Mouse (Mus musculus) midbrain, embryonic 16.5 days (tissue): ENCODE data around the gene Mecom. TPM values are rescaled to one million over a fixed set of nuclear protein-coding genes. Genes with fewer than 3 reads are reported as not detected.

ENCODE experiments used
- ATAC-seq: fragments of 200-750 bp; cut with Nextera tagmentation; 2 replicates; pipeline ENCODE4 v1.8.0; 2017; ENCODE audit warnings: moderate TSS enrichment
- H3K27ac ChIP-seq: fragments of 300-500 bp; sonication (generic); 2 replicates; pipeline ENCODE4 v1.5.1; 2014; ENCODE audit warnings: mild to moderate bottlenecking, low read length, mixed read lengths
- H3K27me3 ChIP-seq: fragments of 300-500 bp; sonication (generic); 2 replicates; pipeline ENCODE4 v1.6.1; 2014; ENCODE audit warnings: low read depth, low read length, mixed read lengths; ENCODE audit not compliant: control insufficient read depth, insufficient read depth
- H3K36me3 ChIP-seq: fragments of 300-500 bp; sonication (generic); 2 replicates; pipeline ENCODE4 v1.6.1; 2014; ENCODE audit warnings: mild to moderate bottlenecking, low read length, moderate library complexity, mixed read lengths; ENCODE audit not compliant: control insufficient read depth, insufficient read depth
- H3K4me1 ChIP-seq: fragments of 300-500 bp; sonication (generic); 2 replicates; pipeline ENCODE4 v1.6.1; 2014; ENCODE audit warnings: mild to moderate bottlenecking, low read length, mixed read lengths; ENCODE audit not compliant: control insufficient read depth, insufficient read depth
- H3K4me2 ChIP-seq: fragments of 300-500 bp; sonication (generic); 2 replicates; pipeline ENCODE4 v1.6.1; 2014; ENCODE audit warnings: mild to moderate bottlenecking, low read length, mixed read lengths
- H3K4me3 ChIP-seq: fragments of 300-500 bp; sonication (generic); 2 replicates; pipeline ENCODE4 v1.5.1; 2014; ENCODE audit warnings: low read depth, mild to moderate bottlenecking, low read length, moderate library complexity, mixed read lengths
- H3K9ac ChIP-seq: fragments of 300-500 bp; sonication (generic); 2 replicates; pipeline ENCODE4 v1.6.1; 2014; ENCODE audit warnings: low read depth, low read length, mixed read lengths
- H3K9me3 ChIP-seq: fragments of 300-500 bp; sonication (generic); replicated peaks from 2 replicates; pipeline ENCODE4 v1.6.1; 2014; ENCODE audit warnings: mild to moderate bottlenecking, low read length, mixed read lengths; ENCODE audit not compliant: control insufficient read depth, poor library complexity, severe bottlenecking
- WGBS: fragments of 180-500 bp; shearing (Covaris S2); extraction: QIAGEN DNeasy Blood & Tissue Kit; methylation state at CpG from one replicate; pipeline ENCODE4 v1.1.7; 2014; 5-methylcytosine and 5-hydroxymethylcytosine counted together
- polyA plus RNA-seq: library from polyadenylated mRNA; unstranded; fragments of >200 nt; fragmentation: Nextera tagmentation; extraction: Ambion mirVana; gene quantifications from 2 replicates; pipeline ENCODE4 v1.2.1, GENCODE M21; 2015

Mecom gene
- polyA plus RNA-seq, 1 experiment from 2014 or later, result 4.0 TPM

DNA sequence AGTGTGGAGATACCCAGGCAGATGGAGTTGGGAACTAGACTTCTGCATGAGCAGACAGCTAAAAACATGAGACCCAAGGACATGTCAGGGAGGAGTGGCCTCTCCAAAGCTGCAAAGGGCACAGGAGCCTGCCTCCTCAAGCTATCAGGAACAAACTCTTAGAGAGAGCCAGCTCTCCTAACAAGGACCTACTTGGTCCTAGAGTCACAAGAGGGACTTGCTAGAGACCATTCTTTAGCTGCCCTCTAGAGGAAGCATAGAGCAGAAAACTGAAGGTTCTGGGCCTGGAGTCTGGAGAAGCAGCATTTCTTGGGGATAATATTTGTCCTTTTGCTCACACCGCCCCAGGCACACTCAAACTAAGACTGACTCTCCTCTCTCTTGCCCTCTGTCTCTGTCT is 99.2 kb downstream of the Mecom start:
- no peaks in the 10 kb centered on the region for H3K4me1 ChIP-seq
- no peak overlapping the region for H3K4me3 ChIP-seq
- H3K9ac ChIP-seq, result no peak overlapping the region
- 75% methylated on average over 1 of the region's 1 CpGs for WGBS
- no peak overlapping the region for H3K4me2 ChIP-seq
- H3K36me3 ChIP-seq, result no peaks in the 10 kb centered on the region
- no peaks in the 10 kb centered on the region for H3K9me3 ChIP-seq
- no peak for ATAC-seq
- H3K27ac ChIP-seq, result no peak overlapping the region
- no peaks in the 10 kb centered on the region for H3K27me3 ChIP-seq

DNA sequence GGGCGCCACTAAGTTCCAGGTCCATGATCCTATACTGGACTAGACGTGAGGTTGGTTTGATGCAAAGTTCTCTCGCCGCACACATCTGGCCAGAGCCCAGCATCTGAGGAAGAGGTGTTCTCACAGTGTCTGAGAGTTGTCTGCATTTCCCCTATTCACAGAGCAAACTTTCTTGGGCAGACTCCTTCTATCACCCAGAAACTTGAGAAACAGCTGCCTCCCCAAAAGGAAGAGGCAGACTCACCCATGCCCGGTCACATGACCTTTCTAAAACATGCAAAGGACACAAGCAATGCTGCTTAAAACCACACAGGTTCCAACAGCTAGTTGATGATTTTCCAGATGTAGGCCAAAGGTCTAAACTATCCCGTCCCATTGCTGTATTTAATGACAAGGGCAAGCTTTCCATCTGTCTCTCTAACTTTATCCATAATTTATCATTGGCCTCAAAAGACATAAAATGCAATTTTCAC is 101.8 kb downstream of the Mecom start:
- Histone ChIP-seq H3K9me3 (no peaks in the 10 kb centered on the region), H3K9ac (no peak overlapping the region), H3K27ac (no peak overlapping the region), H3K4me1 (no peaks in the 10 kb centered on the region), H3K4me3 (no peak overlapping the region), H3K27me3 (no peaks in the 10 kb centered on the region), H3K36me3 (no peaks in the 10 kb centered on the region), H3K4me2 (no peak overlapping the region)
- ATAC-seq, result no peak
- WGBS, result 93% methylated on average over 6 of the region's 6 CpGs

DNA sequence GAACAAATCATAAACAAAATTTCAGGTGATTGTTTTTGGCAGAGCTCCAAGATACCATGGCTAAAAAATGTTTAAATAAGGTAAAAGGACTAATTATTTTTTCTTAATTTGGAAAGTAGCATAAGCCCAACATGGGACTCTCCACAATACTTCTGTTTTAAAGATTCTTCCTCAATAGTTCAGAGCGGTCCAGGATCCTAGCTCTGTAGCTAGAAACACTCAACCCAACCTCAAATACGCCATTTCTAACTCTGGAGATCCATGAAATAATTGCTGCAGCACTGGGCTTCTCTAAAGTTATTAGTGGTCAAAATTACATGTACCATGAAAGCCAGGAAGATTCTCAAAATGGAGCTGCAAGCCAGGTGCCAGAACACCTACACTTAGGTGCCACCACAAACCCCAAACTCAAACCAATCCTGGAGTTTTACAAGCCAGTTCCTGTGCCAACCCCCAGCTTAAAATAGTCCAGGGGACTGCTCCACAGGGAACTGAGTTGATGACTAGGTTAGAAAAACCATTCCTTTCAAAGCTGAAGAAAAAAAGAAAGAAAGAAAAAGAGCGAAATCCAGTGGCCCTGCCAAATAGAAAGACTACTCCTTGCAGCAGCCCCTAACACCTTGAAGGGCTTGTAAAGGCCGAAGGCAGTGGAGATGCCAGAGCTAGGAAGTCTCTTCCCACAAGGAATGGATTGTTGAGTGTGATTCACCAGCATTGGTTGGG is 102.4 kb downstream of the Mecom start:
- no peaks in the 10 kb centered on the region for H3K36me3 ChIP-seq
- no peak overlapping the region for H3K4me2 ChIP-seq
- no peaks in the 10 kb centered on the region for H3K27me3 ChIP-seq
- no peaks in the 10 kb centered on the region for H3K9me3 ChIP-seq
- no peak for ATAC-seq
- H3K4me1 ChIP-seq, result no peaks in the 10 kb centered on the region
- no peak overlapping the region for H3K9ac ChIP-seq
- no peak overlapping the region for H3K27ac ChIP-seq
- 93% methylated on average over 4 of the region's 4 CpGs for WGBS
- no peak overlapping the region for H3K4me3 ChIP-seq

DNA sequence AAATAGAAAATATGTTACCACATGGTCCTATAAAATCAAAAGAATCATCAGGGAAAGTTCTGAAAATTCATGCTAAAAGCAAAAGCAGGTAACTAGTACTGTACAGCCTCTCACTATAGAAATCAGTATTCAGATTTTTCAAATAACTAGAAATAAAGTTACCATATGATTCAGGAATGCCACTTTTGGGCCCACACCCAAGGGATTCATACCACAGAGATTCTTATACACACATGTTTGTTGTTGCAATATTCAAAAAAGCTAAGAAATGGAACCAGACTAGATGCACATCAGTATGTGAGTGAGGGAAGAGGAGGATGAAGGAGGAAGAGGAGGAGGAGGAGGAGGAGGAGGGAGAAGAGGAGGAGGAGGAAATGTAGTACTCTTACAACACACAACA is 106.2 kb downstream of the Mecom start:
- Histone ChIP-seq H3K9ac (no peak overlapping the region), H3K4me1 (no peaks in the 10 kb centered on the region), H3K27me3 (no peaks in the 10 kb centered on the region), H3K4me3 (no peak overlapping the region), H3K9me3 (peaks cover 2% of the 10 kb centered on the region; the same call in 1 of the 2 replicates), H3K36me3 (no peaks in the 10 kb centered on the region), H3K4me2 (no peak overlapping the region), H3K27ac (no peak overlapping the region)
- no peak for ATAC-seq

DNA sequence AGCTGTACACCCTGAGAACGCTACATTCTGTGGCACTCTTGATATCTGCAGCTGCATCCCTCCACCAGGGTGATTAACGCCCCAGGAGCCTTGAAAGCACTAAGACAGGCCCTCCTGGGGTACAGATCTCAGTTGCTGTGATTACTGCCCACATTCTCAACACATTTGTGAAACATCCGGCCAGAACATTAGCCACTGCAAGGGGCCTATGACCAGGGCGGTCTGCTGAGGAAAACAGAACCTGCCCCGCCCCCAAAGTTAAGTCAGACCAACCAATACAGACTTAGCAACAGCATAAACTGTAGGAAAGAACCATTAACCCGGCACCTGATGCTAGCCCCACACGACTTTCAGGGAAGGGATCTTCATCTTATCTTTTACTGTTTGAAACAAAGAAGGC is 109.8 kb downstream of the Mecom start:
- Histone ChIP-seq H3K9ac (no peak overlapping the region), H3K4me3 (no peak overlapping the region), H3K27me3 (no peaks in the 10 kb centered on the region), H3K4me2 (no peak overlapping the region), H3K36me3 (no peaks in the 10 kb centered on the region), H3K4me1 (no peaks in the 10 kb centered on the region), H3K9me3 (peaks cover 2% of the 10 kb centered on the region; the same call in 1 of the 2 replicates), H3K27ac (no peak overlapping the region)
- ATAC-seq, result no peak
- WGBS, result 54% methylated on average over 7 of the region's 7 CpGs

DNA sequence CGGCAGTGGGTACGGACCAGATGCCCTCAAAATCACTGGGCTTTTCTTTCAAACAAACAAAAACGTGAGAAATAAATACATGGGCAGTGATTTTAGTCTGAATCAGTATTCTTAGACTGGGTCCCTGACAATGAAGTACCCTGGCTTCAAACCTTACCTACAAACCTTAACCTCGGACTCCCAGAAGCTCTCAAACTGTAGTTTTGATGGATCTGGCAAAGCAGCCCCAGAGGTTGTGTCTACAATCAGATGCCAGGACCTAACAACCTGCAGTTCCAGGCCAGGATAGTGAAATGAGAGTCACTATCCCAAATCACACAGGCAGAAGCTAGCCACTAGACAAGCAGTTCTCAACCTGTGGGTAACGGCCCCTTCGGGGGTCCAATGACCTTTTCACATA is 111.2 kb downstream of the Mecom start:
- Histone ChIP-seq H3K4me3 (no peak overlapping the region), H3K27me3 (no peaks in the 10 kb centered on the region), H3K9ac (no peak overlapping the region), H3K4me1 (no peaks in the 10 kb centered on the region), H3K4me2 (no peak overlapping the region), H3K36me3 (no peaks in the 10 kb centered on the region), H3K9me3 (peaks cover 2% of the 10 kb centered on the region; the same call in 1 of the 2 replicates), H3K27ac (no peak overlapping the region)
- 78% methylated on average over 6 of the region's 6 CpGs for WGBS
- no peak for ATAC-seq

DNA sequence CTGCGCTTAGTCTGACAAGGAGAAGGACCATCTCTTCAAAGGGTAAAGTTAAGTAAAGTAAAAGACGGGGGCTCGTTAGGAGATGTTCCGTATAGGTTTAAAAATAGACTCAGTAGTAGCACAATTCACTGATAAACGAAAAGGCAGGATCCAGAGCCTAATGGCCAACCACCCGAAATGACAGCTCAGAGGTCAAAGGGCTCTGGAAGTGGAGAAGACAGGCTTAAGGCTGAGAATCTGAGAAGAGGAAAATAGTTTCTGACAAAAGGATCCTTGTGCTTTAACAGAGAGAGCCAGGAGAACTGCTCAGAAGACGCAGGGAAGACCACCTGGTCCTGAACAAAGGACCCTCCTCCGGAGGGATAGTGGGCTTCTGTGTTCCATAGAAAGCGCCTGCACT is 111.7 kb downstream of the Mecom start:
- no peak for ATAC-seq
- WGBS, result 46% methylated on average over 9 of the region's 9 CpGs

DNA sequence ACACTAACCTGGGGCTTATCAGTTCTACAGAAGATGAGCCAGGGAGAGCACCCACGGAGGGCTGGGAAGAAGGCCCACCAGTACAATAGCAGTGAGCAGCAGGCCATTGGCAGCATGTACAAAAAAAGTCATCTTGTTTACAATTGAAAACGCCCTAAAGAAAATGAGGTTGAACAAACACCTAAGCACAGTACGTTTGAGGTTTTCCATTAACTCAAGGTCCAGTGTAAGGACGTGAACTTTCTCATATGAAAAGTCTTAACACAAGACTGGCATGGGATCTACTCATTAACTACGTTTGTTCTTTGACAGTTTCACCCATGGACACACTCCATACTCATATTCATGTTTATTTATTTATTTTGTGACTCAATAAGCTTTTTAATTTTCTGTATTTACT is 118.9 kb downstream of the Mecom start:
- 76% methylated on average over 5 of the region's 5 CpGs for WGBS
- Histone ChIP-seq H3K27me3 (no peaks in the 10 kb centered on the region), H3K4me3 (no peak overlapping the region), H3K4me1 (no peaks in the 10 kb centered on the region), H3K9ac (no peak overlapping the region), H3K36me3 (no peaks in the 10 kb centered on the region), H3K4me2 (no peak overlapping the region), H3K9me3 (no peaks in the 10 kb centered on the region; the same call in 1 of the 2 replicates), H3K27ac (no peak overlapping the region)
- ATAC-seq, result no peak

More for the DNA sequence above, 111.7 kb downstream of the Mecom start:
- H3K9me3 ChIP-seq, result peaks cover 2% of the 10 kb centered on the region; the same call in 1 of the 2 replicates
- no peaks in the 10 kb centered on the region for H3K4me1 ChIP-seq
- H3K4me3 ChIP-seq, result no peak overlapping the region
- no peaks in the 10 kb centered on the region for H3K36me3 ChIP-seq
- H3K4me2 ChIP-seq, result no peak overlapping the region
- no peak overlapping the region for H3K9ac ChIP-seq
- no peak overlapping the region for H3K27ac ChIP-seq
- H3K27me3 ChIP-seq, result no peaks in the 10 kb centered on the region

DNA sequence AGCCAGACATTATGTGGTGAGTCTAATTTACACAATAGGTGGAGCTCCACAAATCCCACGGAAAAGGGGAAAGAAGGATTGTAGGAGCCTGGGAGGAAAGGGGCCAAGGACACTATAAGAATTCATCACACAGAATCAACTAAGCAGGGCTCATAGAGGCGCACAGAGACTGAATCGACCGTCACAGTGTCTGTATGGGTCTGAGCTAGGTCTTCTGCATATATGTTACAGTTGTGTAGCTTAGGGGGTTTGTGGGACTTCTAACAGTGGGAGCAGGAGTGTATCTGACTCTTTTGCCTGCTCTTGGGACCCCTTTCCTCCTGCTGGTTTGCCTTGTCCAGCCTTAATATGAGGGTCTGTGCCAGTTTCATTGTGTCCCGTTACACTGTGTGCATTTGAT is 123.8 kb downstream of the Mecom start:
- Histone ChIP-seq H3K9me3 (no peaks in the 10 kb centered on the region; the same call in 1 of the 2 replicates), H3K4me3 (no peak overlapping the region), H3K9ac (no peak overlapping the region), H3K36me3 (no peaks in the 10 kb centered on the region), H3K27me3 (no peaks in the 10 kb centered on the region), H3K27ac (no peak overlapping the region), H3K4me2 (no peak overlapping the region), H3K4me1 (no peaks in the 10 kb centered on the region)
- ATAC-seq, result no peak
- WGBS, result 91% methylated on average over 5 of the region's 5 CpGs
